Mouse (Mus musculus) left cerebral cortex, adult 11 months (tissue): ENCODE results near the gene Clnk.

Experiments used
- DNase-seq: peaks from one replicate; pipeline ENCODE4 v3.0.0; 2022; ENCODE audit warnings: low spot score

Clnk gene

GRCm38 (mm10) chr5:38752749-38753148 is 123.9 kb downstream of the Clnk start:
- no peak for DNase-seq

GRCm38 (mm10) chr5:38708940-38709581 is 167.6 kb downstream of the Clnk start:
- no peak for DNase-seq

DNA sequence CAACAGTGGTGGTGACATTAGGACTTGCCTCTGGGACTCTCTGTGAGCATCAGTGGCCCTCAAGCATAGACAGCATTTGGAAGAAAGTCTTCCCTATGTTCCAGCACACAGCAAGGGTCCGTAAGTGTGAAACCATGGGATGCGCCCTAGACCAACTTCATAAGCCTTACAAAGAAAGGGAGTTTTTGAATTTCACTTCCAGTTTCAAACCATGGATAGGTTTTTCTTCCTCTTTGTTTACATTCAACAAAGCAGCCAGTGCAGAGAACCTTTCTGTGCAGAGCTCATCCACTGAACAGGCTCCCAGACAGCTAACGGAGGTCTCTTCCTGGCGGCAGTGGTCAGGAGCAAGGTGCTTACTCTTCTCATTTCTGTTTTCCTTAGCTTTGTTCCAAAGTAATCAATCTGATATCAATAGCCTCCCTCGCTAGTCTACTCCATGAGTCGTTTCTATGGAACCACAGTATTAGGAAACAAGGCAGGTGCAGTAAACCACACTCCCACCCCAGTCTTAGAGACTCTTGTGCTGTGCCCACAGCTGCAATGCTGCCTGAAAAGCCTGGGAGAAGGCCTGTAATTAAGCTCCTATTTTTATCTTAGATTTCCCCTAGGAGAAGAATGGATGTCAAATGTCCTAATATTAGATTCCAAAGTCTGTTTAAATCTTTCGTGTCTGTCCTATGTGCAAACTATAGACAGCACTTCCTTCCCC is 169.1 kb downstream of the Clnk start:
- DNase-seq, result no peak

DNA sequence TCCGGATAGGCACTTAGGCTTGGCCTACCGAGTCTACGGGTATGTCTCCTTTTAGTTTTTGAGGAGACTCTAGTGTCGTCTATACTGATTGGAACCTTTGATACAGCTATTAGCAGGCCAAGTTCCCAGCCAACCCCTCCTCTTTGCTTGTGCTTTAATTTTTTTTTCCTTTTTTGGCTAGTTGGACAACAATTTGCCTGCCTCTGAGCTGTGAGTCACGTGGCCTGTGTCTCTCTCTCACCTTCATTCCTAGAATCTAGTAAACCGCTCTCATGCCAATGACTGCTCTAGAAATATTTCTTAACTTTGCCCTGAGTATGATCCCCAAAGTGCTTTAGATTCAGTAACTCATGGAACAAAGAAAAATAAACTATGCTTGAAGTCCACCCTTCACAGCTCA is 173.7 kb downstream of the Clnk start:
- DNase-seq, result no peak

- DNase-seq, result no peak
These were observed 174.5 kb downstream of the Clnk start for GRCm38 (mm10) chr5:38702091-38702490.

DNA sequence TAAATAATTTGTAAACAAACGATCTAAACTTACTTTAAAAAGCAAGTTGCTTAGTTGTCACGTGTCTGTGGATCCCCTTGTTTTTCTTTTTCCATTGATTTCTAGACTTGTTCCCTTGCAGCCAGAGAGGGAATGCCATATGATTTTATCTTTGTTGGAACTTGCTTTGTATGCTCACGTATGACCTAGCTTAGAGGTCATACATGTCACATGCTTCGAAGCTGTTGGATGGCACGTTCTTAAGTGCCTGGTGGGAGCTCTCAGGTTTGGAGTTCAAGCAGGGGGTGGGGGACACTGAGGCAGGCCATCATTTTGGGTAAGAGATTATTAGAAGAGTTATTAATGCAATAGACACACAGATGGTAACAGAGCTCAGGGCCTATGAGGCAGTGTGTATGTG is 178.1 kb downstream of the Clnk start:
- no peak for DNase-seq

- DNase-seq, result no peak
These were observed 178.6 kb downstream of the Clnk start for GRCm38 (mm10) chr5:38698046-38698445.

GRCm38 (mm10) chr5:38696616-38697375 is 179.8 kb downstream of the Clnk start:
- DNase-seq, result no peak

DNA sequence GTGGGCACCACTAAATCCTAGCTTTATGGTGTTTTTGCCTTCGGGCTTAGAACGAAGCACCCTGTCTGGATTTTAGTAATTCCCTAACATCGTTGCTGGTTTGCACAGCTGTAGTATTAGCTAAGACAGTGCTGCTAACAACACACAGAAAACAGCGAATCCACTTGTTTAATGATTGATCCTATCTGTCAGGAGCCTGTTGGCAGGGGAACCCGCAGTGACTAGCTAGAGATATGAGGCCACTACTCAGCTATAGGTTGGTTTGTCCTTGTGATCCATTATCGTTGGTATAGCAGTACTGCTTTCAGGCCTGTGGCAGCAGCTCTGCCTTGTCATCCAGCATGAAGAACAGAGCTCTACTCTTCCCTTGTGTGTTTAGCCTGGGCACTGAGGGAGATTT is 183.8 kb downstream of the Clnk start:
- DNase-seq, result no peak

- DNase-seq, result no peak
These were observed 187.4 kb downstream of the Clnk start for GRCm38 (mm10) chr5:38689186-38689585.

DNA sequence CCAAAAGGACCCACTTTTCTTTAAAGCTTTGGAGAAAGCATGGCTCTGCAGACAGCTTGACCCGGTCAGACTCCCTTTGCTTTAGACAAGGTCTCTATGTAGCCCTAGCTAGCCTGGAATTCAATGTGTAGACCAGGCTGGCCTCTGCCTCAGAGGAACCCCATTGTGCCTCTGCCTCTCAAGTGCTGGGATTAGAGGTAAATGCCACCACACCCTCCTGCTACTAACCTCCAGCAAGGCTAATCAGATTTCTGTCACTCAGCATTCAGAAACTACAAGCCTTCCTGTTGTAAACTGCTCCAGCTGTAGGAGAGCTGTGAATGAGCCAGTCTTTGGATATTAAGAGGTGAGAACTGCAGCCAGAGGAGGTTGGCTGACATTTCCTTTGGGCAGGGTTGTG is 188.9 kb downstream of the Clnk start:
- DNase-seq, result no peak

GRCm38 (mm10) chr5:38684164-38684911 is 192.3 kb downstream of the Clnk start, which contains the start of gene Zfp518b:
TSS of gene Zfp518b (minus strand) at chr5:38684826.
- peak; percentile 51 for DNase-seq

- DNase-seq, result no peak
These were observed 217.8 kb downstream of the Clnk start for GRCm38 (mm10) chr5:38658836-38659235.
